Mouse (Mus musculus) layer of hippocampus, postnatal 36 days (tissue): ENCODE data around the gene Diablo. TPM values are rescaled to one million over a fixed set of nuclear protein-coding genes. Genes with fewer than 3 reads are reported as not detected.
"Not testable (repeated sequence)": the region's sequence is repeated elsewhere in the genome, so short reads cannot be mapped to it uniquely, and the experiment has no call there.

ENCODE experiments used
- DNase-seq, 2 experiments: peaks; one replicate each; pipeline ENCODE4 v3.0.0; 2022
- total RNA-seq, 2 experiments: library from RNA; stranded (reverse); gene quantifications; 2 replicates each; pipeline ENCODE4 v1.2.3; 2021

The Diablo gene
- 10 to 100 TPM; 34.4 to 37.0 TPM for total RNA-seq

GRCm38 (mm10) chr5:123523692-123524392 is at the start of gene Diablo:
Gene Diablo (minus strand): TSS chr5:123524176.
- peak; percentile 97 for DNase-seq

- no peak for DNase-seq
Observed at GRCm38 (mm10) chr5:123573362-123573761, 49.4 kb upstream of the Diablo start.

- peak; percentile 94 to 96 for DNase-seq
Observed at GRCm38 (mm10) chr5:123572357-123573186, 48.6 kb upstream of the Diablo start, which contains the start of gene Vps33a. Gene Vps33a (minus strand): TSS chr5:123573038.

- DNase-seq: no peak
Observed at GRCm38 (mm10) chr5:123561128-123561527, 37.2 kb upstream of the Diablo start.

- no peak for DNase-seq
Observed at GRCm38 (mm10) chr5:123559588-123559987, 35.6 kb upstream of the Diablo start.

GRCm38 (mm10) chr5:123556451-123556850 is 32.5 kb upstream of the Diablo start:
- peak; percentile 37 to 48 for DNase-seq

GRCm38 (mm10) chr5:123555693-123556092 is 31.7 kb upstream of the Diablo start:
- no peak for DNase-seq

- no peak for DNase-seq
Observed at GRCm38 (mm10) chr5:123533801-123534200, 9.8 kb upstream of the Diablo start.

GRCm38 (mm10) chr5:123530056-123530455 is 6.1 kb upstream of the Diablo start:
- no peak for DNase-seq

GRCm38 (mm10) chr5:123528641-123529040 is 4.7 kb upstream of the Diablo start:
- DNase-seq: no peak

GRCm38 (mm10) chr5:123525916-123526495 is 2.0 kb upstream of the Diablo start:
- no peak for DNase-seq

GRCm38 (mm10) chr5:123525281-123525680 is 1.3 kb upstream of the Diablo start, which contains the start of gene Gm49027:
Gene Gm49027 (minus strand): TSS chr5:123525488.
- DNase-seq: no peak

GRCm38 (mm10) chr5:123524393-123524750 is 396 bp upstream of the Diablo start:
- no peak for DNase-seq

GRCm38 (mm10) chr5:123522166-123522565 is 1.8 kb downstream of the Diablo start:
- no peak for DNase-seq

GRCm38 (mm10) chr5:123521621-123522020 is 2.4 kb downstream of the Diablo start:
- no peak for DNase-seq

GRCm38 (mm10) chr5:123520666-123521065 is 3.3 kb downstream of the Diablo start:
- DNase-seq: no peak

- DNase-seq: no peak
Observed at GRCm38 (mm10) chr5:123514871-123515270, 9.1 kb downstream of the Diablo start.

- no peak for DNase-seq
Observed at GRCm38 (mm10) chr5:123512102-123512501, 11.9 kb downstream of the Diablo start.

GRCm38 (mm10) chr5:123511426-123511825 is 12.6 kb downstream of the Diablo start:
- not testable (repeated sequence) for DNase-seq

- DNase-seq: no peak
Observed at GRCm38 (mm10) chr5:123510160-123510559, 13.8 kb downstream of the Diablo start, which contains the start of gene B3gnt4. Gene B3gnt4 (plus strand): TSS chr5:123510460.

- DNase-seq: no peak
Observed at GRCm38 (mm10) chr5:123508921-123509320, 15.1 kb downstream of the Diablo start.

- peak; percentile 80 for DNase-seq
Observed at GRCm38 (mm10) chr5:123507936-123508723, 15.8 kb downstream of the Diablo start.
